Mouse (Mus musculus): ENCODE results near the gene Rab25.

Gene Rab25

DNA sequence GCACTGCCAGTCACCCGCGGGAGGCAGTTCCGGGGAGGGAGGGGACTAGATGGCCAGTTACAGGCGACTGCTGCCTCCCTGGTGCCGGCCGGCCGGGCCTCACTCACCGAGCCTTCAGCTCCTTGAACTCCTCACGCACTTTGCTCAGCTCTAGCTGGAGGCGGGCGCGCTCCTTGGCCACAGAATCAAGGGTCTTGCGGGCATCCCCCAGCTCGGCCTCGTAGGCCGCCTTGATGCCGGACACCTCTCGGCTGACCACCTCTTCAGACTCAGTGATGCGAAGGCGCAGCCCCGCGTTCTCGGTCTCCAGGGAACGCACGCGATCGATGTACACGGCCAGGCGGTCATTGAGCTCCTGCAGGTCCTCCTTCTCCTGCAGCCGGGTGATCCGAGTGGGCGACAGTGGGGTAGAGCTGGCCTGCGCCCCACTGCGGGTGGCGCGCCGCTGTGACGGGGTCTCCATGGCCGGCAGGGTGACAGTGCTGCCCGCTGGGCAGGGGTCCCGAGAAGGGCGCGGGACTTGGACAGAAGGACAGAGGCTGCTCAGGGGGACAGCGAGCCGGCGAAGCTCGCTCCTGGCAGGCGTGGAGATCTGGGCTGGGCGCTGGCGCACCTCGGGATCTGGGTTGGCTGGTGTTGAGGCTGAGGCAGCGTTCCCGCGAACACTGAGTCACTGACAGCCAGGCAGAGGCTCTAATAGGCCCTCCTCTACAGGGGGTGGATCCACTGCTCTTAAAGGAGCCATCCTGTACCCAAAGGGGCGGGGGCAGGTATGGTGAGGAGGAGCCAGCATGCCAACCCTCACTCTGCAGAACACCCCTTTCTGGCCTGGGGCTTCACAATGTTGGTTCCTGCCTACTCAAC lies 45.2 kb downstream of the Rab25 start:
- peak in 1 of 2 experiments; percentile 47 for DNase-seq

DNA sequence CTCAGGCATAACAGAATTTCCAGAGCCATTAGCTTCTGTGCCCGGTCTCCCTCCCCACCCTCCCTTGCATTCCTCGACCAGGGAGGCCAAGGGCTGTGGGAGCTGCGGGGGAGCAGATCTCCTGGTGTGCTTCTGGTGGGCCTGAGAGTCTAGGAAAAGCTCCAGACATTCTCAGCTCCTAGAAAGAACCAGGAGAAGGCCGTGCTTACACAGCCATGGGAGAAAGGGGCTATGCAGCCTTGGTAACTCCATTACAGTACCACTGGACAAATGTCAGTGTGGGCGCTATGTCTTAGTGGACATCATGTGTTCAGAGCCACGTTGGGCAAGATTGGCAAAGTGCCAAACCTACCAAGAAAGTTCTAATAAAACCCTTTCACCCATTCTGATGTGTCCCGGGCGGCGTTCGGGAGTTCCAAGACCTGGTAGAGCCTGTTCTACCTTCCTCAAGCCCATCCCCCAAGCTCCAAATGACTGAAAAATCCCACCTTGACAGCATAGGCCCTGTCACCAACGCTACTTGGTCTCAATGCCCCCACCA lies 46.0 kb downstream of the Rab25 start:
- DNase-seq: no peak

DNA sequence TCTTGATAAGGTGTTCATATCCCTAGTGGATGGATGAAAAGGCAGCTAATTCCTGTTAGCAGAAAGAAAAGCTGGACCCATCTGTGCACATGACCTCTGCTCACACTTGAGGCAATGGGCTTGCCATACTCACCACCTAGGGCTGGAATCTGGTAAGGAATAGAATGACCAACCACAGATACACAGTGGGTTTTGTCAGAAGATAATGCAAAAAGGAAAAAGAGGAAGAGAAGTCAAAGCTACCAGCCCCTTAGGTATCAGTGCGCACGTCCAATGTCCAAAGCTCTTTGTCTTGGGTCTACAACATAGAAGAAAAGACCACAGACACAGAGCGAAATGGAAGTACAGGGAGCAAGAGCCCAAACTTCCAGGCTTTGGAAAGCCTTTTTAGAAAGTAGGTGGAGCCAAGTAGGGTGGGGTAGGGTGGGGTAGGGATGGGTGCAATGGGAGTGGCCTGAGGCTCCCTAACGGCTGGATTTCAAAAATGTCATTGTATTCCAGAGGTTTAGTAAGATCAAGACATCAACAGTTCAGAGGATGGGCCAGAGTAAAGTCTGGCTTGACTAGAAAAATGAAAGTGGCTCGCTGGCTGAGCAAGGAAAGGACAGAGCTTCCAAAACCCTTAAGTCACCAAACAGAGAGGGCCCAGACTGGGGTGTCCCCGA lies 46.6 kb downstream of the Rab25 start:
- no peak for DNase-seq

DNA sequence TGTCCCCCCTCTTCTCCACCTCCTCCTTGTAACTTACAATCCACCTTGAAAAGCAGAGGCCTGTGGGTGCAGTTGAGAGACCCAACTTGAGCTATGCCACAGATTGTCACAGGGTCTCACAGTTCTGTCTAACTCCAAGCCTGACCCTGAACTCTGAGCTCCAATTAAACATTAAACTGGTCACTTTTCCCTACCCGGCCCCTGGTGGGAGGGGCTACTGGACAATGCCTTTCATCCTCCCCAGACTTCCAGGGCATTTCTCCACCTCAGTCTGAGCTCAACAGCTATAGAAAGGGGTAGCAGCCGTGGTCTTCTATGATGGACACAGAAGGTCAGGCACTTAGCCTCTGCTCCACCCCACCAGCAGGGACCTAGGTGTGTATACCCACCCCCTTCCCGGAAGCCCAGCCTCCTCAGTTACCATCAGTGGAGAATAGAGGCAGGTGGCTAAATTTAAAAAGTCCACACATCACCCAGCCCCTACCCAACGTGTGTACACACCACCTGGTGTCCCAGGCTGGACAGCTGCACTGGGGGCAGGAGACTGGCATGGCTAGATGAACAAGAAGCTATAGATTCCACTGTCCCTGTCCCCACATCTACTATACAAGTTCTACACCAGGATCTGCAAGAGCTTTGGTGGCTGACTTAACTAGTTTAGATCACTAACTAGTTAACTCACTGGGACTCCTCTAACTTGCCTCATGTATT lies 47.3 kb downstream of the Rab25 start:
- DNase-seq: no peak

DNA sequence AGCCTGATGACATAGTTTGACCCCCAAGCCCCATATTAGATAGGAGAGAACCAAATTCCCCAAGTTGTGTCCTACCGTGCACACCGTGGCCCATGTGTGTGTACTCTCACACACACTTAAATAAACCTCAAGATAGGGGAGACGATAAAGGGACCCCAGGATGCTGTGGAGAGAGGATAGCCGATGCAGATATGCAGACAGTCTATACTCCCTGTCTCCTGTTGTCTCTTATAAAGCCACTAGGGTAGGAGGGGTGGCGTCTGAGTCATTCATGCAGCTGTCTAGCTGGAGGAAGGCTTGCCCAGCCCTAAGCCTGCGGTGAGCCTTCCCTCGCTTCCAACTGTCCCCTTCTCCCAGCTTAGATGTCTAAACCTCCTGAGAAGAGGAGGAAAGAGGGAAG lies 48.0 kb downstream of the Rab25 start:
- no peak for DNase-seq

DNA sequence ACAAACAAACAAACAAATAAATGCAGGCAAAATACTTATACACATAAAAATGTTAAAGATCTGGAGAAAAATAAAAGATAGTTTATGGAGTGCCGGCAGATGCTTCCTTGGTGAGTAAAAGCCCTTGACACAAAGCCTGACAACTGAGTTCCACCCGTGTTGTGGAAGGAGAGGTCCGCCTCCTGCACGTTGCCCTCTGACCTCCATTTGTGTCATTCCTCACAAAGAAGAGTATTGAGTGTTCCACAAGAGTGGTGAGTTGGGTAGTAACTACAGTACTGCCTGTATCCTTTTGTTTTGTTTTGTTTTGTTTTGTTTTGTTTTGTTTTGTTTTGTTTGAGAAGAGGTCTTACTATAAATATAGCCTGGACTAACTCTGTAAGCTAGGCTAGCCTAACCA lies 48.5 kb downstream of the Rab25 start:
- no peak for DNase-seq

DNA sequence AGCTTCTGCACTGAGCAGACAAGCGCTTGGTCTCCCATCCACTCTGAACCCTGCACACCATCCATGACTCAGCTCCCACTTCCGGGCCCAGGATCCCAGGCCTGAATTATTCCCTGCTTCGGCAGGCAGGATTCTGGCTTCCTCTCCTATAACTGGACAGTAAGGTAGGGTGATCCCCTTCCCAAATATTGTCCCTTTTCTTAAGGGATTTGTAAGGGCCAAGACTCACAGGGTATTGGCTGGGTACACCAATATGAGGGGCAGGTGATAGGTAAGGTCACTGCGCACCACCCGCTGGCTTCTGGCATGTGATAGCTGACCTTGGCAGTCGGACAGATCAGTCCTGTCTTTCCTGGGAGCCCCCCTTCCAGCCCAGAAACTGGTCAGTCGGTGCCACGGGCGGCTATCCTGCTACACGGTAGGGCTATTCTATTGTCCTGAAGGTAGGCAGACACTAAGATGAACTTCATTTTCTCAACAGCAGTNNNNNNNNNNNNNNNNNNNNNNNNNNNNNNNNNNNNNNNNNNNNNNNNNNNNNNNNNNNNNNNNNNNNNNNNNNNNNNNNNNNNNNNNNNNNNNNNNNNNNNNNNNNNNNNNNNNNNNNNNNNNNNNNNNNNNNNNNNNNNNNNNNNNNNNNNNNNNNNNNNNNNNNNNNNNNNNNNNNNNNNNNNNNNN lies 52.2 kb downstream of the Rab25 start:
- no peak for DNase-seq

DNA sequence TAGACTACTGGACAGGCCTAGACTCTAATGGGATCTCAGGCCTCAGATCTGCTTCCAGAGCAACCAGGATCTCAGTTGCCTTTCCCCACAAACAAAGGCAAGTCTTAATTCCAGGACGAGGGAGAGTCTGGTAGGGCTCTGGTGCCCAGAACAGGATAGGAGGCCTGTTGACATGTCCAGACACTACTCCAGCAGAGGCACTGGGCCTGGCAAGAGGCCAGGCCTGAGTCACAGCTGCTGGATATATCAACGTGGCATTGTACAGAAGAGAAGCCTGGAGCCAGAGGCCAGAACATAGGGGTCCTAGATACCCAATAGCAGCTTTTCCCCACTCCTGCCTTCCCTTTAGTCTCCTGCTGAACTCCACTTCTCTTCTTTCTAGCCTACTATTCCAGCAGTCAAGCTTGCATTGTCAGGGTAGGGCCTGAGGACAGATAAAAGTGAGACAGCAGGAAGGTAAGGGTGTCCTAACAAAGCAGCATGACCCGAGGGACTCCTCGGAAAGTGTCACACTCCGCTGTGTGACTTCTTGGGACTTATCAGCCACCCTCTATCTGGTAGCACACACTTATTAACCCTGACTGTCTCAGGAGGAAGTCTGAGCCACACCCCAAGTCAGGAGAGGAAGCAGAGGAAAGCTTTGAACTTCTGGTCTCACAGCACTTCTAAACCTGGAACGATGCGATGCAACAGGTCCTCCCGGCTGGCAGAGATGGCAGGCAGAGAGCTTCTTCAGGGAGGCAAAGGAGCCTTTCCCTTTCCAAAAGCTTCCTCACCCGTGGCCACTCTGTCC lies 53.1 kb downstream of the Rab25 start:
- no peak for DNase-seq

DNA sequence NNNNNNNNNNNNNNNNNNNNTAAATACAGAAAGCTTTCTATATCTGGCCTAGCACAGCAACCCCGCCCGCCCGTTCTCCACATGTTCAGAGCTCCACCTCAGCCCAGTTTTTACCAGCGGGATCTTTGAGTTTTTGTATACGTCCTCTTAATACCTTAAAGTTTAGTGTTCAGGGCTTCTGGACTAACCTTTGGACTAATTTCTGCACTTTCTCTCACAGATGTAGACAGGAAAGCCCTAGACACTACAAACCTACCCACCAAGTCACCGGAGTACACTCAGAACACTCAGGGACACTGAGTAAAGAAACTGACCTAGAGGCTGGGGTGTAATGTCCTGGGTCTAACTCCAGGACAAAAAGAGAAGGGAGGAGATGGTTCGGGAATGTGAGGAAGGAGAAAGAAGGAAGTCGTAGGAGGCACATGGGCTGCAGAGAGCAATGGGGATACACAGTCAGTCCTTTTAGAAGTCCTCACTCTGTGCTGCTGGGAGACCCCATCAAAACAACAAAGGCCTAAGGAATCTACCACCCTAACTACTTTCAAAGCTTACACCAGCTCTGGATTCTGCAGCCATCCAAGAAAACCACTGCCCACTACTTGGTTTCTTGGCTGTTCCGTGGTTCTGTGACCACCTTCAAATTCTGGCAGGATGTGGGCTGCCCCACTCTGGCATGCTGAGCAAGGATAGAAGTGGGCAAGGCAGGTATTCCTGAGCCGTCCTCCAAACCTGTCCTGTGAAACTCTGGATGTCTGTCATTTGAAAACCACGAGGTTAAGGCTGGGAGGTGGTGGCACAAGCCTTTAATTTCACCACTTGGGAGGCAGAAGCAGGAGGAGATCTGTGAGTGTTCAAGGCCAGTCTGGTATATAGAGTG lies 54.2 kb downstream of the Rab25 start:
- DNase-seq: no peak
